Mouse (Mus musculus) layer of hippocampus, adult 18-20 months (tissue): Measurements from ENCODE around the gene Spint4. TPM values are rescaled to one million over a fixed set of nuclear protein-coding genes. Genes with fewer than 3 reads are reported as not detected.
"Not testable (repeated sequence)": the region's sequence is repeated elsewhere in the genome, so short reads cannot be mapped to it uniquely, and the experiment has no call there.

ENCODE experiments used
- DNase-seq, 2 experiments: peaks; one replicate each; pipeline ENCODE4 v3.0.0; 2022; ENCODE audit warnings: low spot score in 2 of 2
- long read RNA-seq: library from polyadenylated mRNA; stranded (forward); transcript quantifications from one replicate; pipeline ENCODE4 v2.0.0, GENCODE M21; 2021
- total RNA-seq, 2 experiments: library from RNA; stranded (reverse); gene quantifications; 2 replicates each; pipeline ENCODE4 v1.2.3; 2021

Gene Spint4
- not detected for total RNA-seq
- long read RNA-seq = 0 reads

GRCm38 (mm10) chr2:164698201-164698600 lies at the start of gene Spint4:
Gene Spint4 (plus strand): TSS chr2:164698501.
- no peak for DNase-seq

- peak in 1 of 2 experiments; percentile 13 for DNase-seq
Measured at GRCm38 (mm10) chr2:164655858-164656257, 42.4 kb upstream of the Spint4 start, which contains the start of gene Wfdc10. Gene Wfdc10 (plus strand): TSS chr2:164656046.

- DNase-seq = no peak
Measured at GRCm38 (mm10) chr2:164656483-164656882, 41.8 kb upstream of the Spint4 start, which contains the start of gene Wfdc9. Gene Wfdc9 (minus strand): TSS chr2:164656583.

GRCm38 (mm10) chr2:164664851-164665250 lies 33.5 kb upstream of the Spint4 start:
- no peak for DNase-seq

GRCm38 (mm10) chr2:164670261-164670660 lies 28.0 kb upstream of the Spint4 start:
- no peak for DNase-seq

- no peak for DNase-seq
Measured at GRCm38 (mm10) chr2:164670938-164671337, 27.4 kb upstream of the Spint4 start.

- peak in 1 of 2 experiments; percentile 3 for DNase-seq
Measured at GRCm38 (mm10) chr2:164673987-164674386, 24.3 kb upstream of the Spint4 start, which contains the start of gene Wfdc11. Gene Wfdc11 (minus strand): TSS chr2:164674087.

- no peak for DNase-seq
Measured at GRCm38 (mm10) chr2:164676103-164676502, 22.2 kb upstream of the Spint4 start.

GRCm38 (mm10) chr2:164676916-164677685 lies 21.2 kb upstream of the Spint4 start:
- DNase-seq = no peak

GRCm38 (mm10) chr2:164678848-164679625 lies 19.3 kb upstream of the Spint4 start:
- DNase-seq = peak; percentile 20 to 70

- DNase-seq = no peak
Measured at GRCm38 (mm10) chr2:164679906-164680305, 18.4 kb upstream of the Spint4 start.

- DNase-seq = no peak
Measured at GRCm38 (mm10) chr2:164684807-164685206, 13.5 kb upstream of the Spint4 start, which contains the start of gene Wfdc13. Gene Wfdc13 (plus strand): TSS chr2:164685107.

- no peak for DNase-seq
Measured at GRCm38 (mm10) chr2:164700959-164701358, 2.7 kb downstream of the Spint4 start.

GRCm38 (mm10) chr2:164701761-164702160 lies 3.5 kb downstream of the Spint4 start:
- DNase-seq = no peak

GRCm38 (mm10) chr2:164704235-164704634 lies 5.9 kb downstream of the Spint4 start:
- no peak for DNase-seq

- DNase-seq = no peak
Measured at GRCm38 (mm10) chr2:164705328-164705727, 7.0 kb downstream of the Spint4 start.

- no peak for DNase-seq
Measured at GRCm38 (mm10) chr2:164705991-164706390, 7.7 kb downstream of the Spint4 start.

GRCm38 (mm10) chr2:164715005-164715404 lies 16.7 kb downstream of the Spint4 start, which contains the start of gene Spint5:
Gene Spint5 (plus strand): TSS chr2:164715305.
- no peak for DNase-seq

GRCm38 (mm10) chr2:164716194-164716786 lies 18.0 kb downstream of the Spint4 start:
- DNase-seq = not testable (repeated sequence)

- no peak for DNase-seq
Measured at GRCm38 (mm10) chr2:164723276-164723675, 25.0 kb downstream of the Spint4 start.

- DNase-seq = peak in 1 of 2 experiments; percentile 77
Measured at GRCm38 (mm10) chr2:164725895-164726619, 27.8 kb downstream of the Spint4 start.
